Mouse (Mus musculus) heart, postnatal 0 days (tissue): Measurements from ENCODE around the gene Prdm11. TPM values are rescaled to one million over a fixed set of nuclear protein-coding genes. Genes with fewer than 3 reads are reported as not detected.

ENCODE experiments used
- ATAC-seq: fragments of 200-750 bp; cut with Nextera tagmentation; 2 replicates; pipeline ENCODE4 v1.8.0; 2017; ENCODE audit warnings: low read depth, moderate number of reproducible peaks, moderate library complexity; ENCODE audit not compliant: insufficient read depth
- DNase-seq: peaks from one replicate; pipeline ENCODE4 v3.0.0-alpha.2; 2016; ENCODE audit warnings: low spot score
- H3K27ac ChIP-seq: fragments of 300-500 bp; sonication (generic); 2 replicates; pipeline ENCODE4 v1.5.1; 2014; ENCODE audit warnings: low read depth, mild to moderate bottlenecking
- H3K27me3 ChIP-seq: fragments of 300-500 bp; sonication (generic); 2 replicates; pipeline ENCODE4 v1.6.1; 2014; ENCODE audit warnings: low read length, mixed read lengths; ENCODE audit not compliant: control insufficient read depth, insufficient read depth
- H3K36me3 ChIP-seq: fragments of 300-500 bp; sonication (generic); replicated peaks from 2 replicates; pipeline ENCODE4 v1.6.1; 2014; ENCODE audit warnings: low read length, mixed read lengths; ENCODE audit not compliant: control insufficient read depth, insufficient read depth
- H3K4me1 ChIP-seq: fragments of 300-500 bp; sonication (generic); 2 replicates; pipeline ENCODE4 v1.6.1; 2014; ENCODE audit warnings: antibody characterized with exemption; ENCODE audit not compliant: control insufficient read depth, insufficient read depth
- H3K4me2 ChIP-seq: fragments of 300-500 bp; sonication (generic); 2 replicates; pipeline ENCODE4 v1.6.1; 2014; ENCODE audit warnings: low read depth, mild to moderate bottlenecking, low read length, moderate library complexity
- H3K4me3 ChIP-seq: fragments of 300-500 bp; sonication (generic); 2 replicates; pipeline ENCODE4 v1.5.1; 2014; ENCODE audit warnings: low read depth, low read length
- H3K9ac ChIP-seq: fragments of 300-500 bp; sonication (generic); replicated peaks from 2 replicates; pipeline ENCODE4 v1.6.1; 2014; ENCODE audit warnings: low read depth, low read length, mixed read lengths
- H3K9me3 ChIP-seq: fragments of 300-500 bp; sonication (generic); replicated peaks from 2 replicates; pipeline ENCODE4 v1.6.1; 2016; ENCODE audit warnings: low read length; ENCODE audit not compliant: control insufficient read depth
- CTCF ChIP-seq: IDR thresholded peaks from 2 replicates; pipeline ENCODE4 v1.5.1; 2016; ENCODE audit warnings: antibody characterized with exemption, control low read depth, low read depth
- EP300 ChIP-seq: IDR thresholded peaks from 2 replicates; pipeline ENCODE4 v1.6.1; 2016; ENCODE audit warnings: antibody characterized with exemption, low read depth
- WGBS: fragments of 180-500 bp; shearing (Covaris S2); extraction: QIAGEN DNeasy Blood & Tissue Kit; methylation state at CpG from one replicate; pipeline ENCODE4 v1.1.7; 2014; 5-methylcytosine and 5-hydroxymethylcytosine counted together
- polyA plus RNA-seq: library from polyadenylated mRNA; unstranded; fragments of >200 nt; fragmentation: Nextera tagmentation; extraction: Ambion mirVana; gene quantifications from 2 replicates; pipeline ENCODE4 v1.2.1, GENCODE M21; 2015
- total RNA-seq: library from RNA; depleted of rRNA; stranded (reverse); fragments of >200 nt; gene quantifications from 2 replicates; pipeline ENCODE4 v1.2.3, GENCODE M21; 2014; ENCODE audit warnings: low replicate concordance

Prdm11 gene
- total and polyA plus RNA-seq, 2 experiments from 2014 or later, result 2.7 to 10.7 TPM

DNA sequence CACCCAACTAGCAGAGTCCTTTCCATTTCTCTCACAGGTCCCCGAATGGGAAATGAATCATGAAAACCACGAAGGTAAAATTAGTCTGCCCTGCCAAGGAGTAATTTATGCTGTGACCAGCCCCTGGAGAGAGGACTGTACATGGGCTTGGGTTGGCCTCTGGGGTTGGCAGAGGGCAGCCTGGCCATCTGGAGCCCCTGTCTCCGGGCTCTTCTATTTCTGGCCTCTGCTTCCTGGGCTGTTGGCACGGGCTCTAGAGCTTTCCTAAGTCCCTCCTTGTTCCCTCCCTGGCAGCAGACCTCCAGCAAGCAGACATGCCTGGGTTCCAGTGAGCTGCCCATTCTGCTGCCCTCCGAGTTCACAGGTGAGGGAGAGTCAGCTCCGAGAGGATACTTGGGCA is 15.9 kb downstream of the Prdm11 start:
- WGBS, result 31% methylated on average over 6 of the region's 6 CpGs
- DNase-seq (peak; percentile 82), ATAC-seq (peak; percentile 43)
- Histone ChIP-seq H3K36me3 (no peaks in the 10 kb centered on the region; the same call in 1 of the 2 replicates), H3K4me3 (no peak overlapping the region), H3K9me3 (no peaks in the 10 kb centered on the region), H3K4me2 (peak overlapping the region; percentile 20), H3K27me3 (no peaks in the 10 kb centered on the region), H3K4me1 (peaks cover 58% of the 10 kb centered on the region), H3K9ac (no peak overlapping the region; the same call in 1 of the 2 replicates), H3K27ac (peak overlapping the region; percentile 90)
- TF ChIP-seq CTCF (no peak), EP300 (no peak)

DNA sequence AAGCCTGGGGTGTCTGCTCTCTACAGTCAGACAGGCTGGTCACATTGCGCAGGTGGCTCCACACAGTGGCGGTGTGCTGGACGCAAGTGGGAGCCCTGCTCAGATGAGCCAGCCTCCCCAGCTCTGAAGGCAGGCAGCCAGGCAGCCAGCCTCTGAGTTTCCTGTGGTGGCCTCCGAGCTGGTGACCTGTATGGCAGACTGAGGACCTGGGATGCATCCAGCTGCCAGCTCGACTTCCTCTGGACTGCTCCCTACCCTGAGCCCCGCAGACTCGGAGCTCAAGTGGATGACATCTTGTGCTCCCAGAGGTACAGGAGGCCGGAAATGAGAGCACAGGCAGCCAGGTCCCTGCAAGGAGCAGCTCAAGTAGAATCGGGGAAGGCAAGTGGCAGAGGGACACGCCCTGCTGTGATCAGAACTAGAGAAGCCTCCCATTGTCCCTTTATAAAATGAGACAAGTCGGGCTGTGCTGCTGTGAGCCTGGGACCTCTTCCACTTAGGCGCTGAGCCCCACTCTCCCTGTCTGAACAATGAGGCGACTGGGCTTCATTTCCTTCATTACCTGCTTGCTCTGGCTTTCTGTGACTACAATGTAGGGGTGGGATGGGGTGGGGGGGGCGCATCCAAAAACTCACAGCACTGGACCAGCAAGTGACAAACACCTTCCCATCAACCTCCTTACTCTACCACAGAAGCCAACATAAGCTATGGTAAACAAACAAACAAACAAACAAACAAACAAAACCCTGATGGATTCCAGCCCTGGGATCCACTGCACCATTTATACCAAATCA is 16.5 kb downstream of the Prdm11 start:
- H3K27me3 ChIP-seq, result no peaks in the 10 kb centered on the region
- no peaks in the 10 kb centered on the region; the same call in 1 of the 2 replicates for H3K36me3 ChIP-seq
- H3K9me3 ChIP-seq, result no peaks in the 10 kb centered on the region
- peak overlapping the region; percentile 90 for H3K27ac ChIP-seq
- ATAC-seq (peak; percentile 37), DNase-seq (no peak)
- H3K4me3 ChIP-seq, result no peak overlapping the region
- peaks cover 53% of the 10 kb centered on the region for H3K4me1 ChIP-seq
- H3K9ac ChIP-seq, result no peak overlapping the region
- H3K4me2 ChIP-seq, result peak overlapping the region; percentile 36
- WGBS, result 33% methylated on average over 14 of the region's 14 CpGs
- TF ChIP-seq EP300 (no peak), CTCF (peak; percentile 45)

GRCm38 (mm10) chr2:93028865-93029264 is 17.1 kb downstream of the Prdm11 start:
- no peaks in the 10 kb centered on the region for H3K27me3 ChIP-seq
- DNase-seq (no peak), ATAC-seq (no peak)
- H3K9ac ChIP-seq, result no peak overlapping the region
- H3K36me3 ChIP-seq, result no peaks in the 10 kb centered on the region; the same call in 1 of the 2 replicates
- peak overlapping the region; percentile 36; the same call in 1 of the 2 replicates for H3K4me2 ChIP-seq
- H3K9me3 ChIP-seq, result no peaks in the 10 kb centered on the region
- WGBS, result 55% methylated on average over 6 of the region's 6 CpGs
- peaks cover 53% of the 10 kb centered on the region for H3K4me1 ChIP-seq
- TF ChIP-seq CTCF (no peak), EP300 (no peak)
- peak overlapping the region; percentile 90 for H3K27ac ChIP-seq
- H3K4me3 ChIP-seq, result no peak overlapping the region

DNA sequence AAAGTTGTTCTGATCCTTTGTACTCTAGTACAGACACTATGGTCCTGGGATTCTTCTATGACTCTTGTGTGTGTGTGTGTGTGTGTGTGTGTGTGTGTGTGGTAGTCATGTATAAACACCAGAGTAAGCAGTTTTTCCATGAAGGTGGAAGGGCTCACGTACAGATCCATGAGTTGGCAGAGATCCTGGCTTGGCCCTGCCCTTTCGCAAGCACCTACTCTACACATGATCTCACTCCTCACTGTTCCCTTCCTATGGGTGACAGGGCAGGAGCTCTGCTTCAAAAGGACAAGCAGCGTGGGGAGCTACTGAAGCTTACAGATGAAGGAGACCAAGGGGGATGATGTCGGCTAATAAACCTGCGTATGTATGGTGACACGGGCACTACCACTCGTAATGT is 18.3 kb downstream of the Prdm11 start:
- H3K9ac ChIP-seq, result no peak overlapping the region

GRCm38 (mm10) chr2:93024431-93024830 is 21.5 kb downstream of the Prdm11 start:
- 87% methylated on average over 3 of the region's 3 CpGs for WGBS
- no peaks in the 10 kb centered on the region for H3K27me3 ChIP-seq
- no peak for TF ChIP-seq CTCF
- no peak for TF ChIP-seq EP300
- H3K4me2 ChIP-seq, result no peak overlapping the region
- DNase-seq, result no peak
- no peak overlapping the region for H3K27ac ChIP-seq
- H3K9me3 ChIP-seq, result no peaks in the 10 kb centered on the region
- ATAC-seq, result no peak
- H3K9ac ChIP-seq, result no peak overlapping the region
- peaks cover 17% of the 10 kb centered on the region for H3K4me1 ChIP-seq
- H3K4me3 ChIP-seq, result no peak overlapping the region
- no peaks in the 10 kb centered on the region; the same call in 1 of the 2 replicates for H3K36me3 ChIP-seq

More for the DNA sequence above, 18.3 kb downstream of the Prdm11 start:
- TF ChIP-seq CTCF (no peak), EP300 (no peak)
- ATAC-seq, result no peak
- Histone ChIP-seq H3K27me3 (no peaks in the 10 kb centered on the region), H3K36me3 (no peaks in the 10 kb centered on the region; the same call in 1 of the 2 replicates), H3K27ac (no peak overlapping the region), H3K9me3 (no peaks in the 10 kb centered on the region), H3K4me1 (peaks cover 44% of the 10 kb centered on the region), H3K4me3 (no peak overlapping the region), H3K4me2 (no peak overlapping the region)
- 63% methylated on average over 7 of the region's 7 CpGs for whole genome bisulfite sequencing
- no peak for DNase-seq
